Mouse (Mus musculus): ENCODE measurements around the gene Slfn5.

GRCm38 (mm10) chr11:82947457-82947856 lies 3.7 kb upstream of the Slfn5 start:
- no peak for TF ChIP-seq GATA1 (IDR thresholded peaks at IDR 0.05; ENCODE audit: low read length)
- no peak for TF ChIP-seq TAL1 (IDR thresholded peaks at IDR 0.05; ENCODE audit: low read length)
